Mouse (Mus musculus) limb, embryonic 14.5 days (tissue): ENCODE data around the gene Tex12. TPM values are rescaled to one million over a fixed set of nuclear protein-coding genes. Genes with fewer than 3 reads are reported as not detected.

ENCODE experiments used
- ATAC-seq: fragments of 200-750 bp; cut with Nextera tagmentation; 2 replicates; pipeline ENCODE4 v1.8.0; 2017; ENCODE audit warnings: low read depth, moderate number of reproducible peaks, moderate TSS enrichment; ENCODE audit not compliant: low FRiP score
- DNase-seq: peaks from one replicate; pipeline ENCODE4 v3.0.0-alpha.2; 2015; ENCODE audit warnings: low spot score
- H3K27ac ChIP-seq: fragments of 300-500 bp; sonication (generic); replicated peaks from 2 replicates; pipeline ENCODE4 v1.5.1; 2014; ENCODE audit warnings: low read depth, mild to moderate bottlenecking, low read length, moderate library complexity, mixed read lengths
- H3K27me3 ChIP-seq: fragments of 300-500 bp; sonication (generic); 2 replicates; pipeline ENCODE4 v1.6.1; 2014; ENCODE audit warnings: low read length, mixed read lengths; ENCODE audit not compliant: control insufficient read depth, insufficient read depth
- H3K36me3 ChIP-seq: fragments of 300-500 bp; sonication (generic); 2 replicates; pipeline ENCODE4 v1.6.1; 2014; ENCODE audit warnings: mild to moderate bottlenecking, low read length, moderate library complexity, mixed read lengths; ENCODE audit not compliant: control insufficient read depth, insufficient read depth
- H3K4me1 ChIP-seq: fragments of 300-500 bp; sonication (generic); 2 replicates; pipeline ENCODE4 v1.6.1; 2014; ENCODE audit warnings: antibody characterized with exemption, low read length, mixed read lengths; ENCODE audit not compliant: control insufficient read depth, insufficient read depth
- H3K4me2 ChIP-seq: fragments of 300-500 bp; sonication (generic); replicated peaks from 2 replicates; pipeline ENCODE4 v1.6.1; 2014; ENCODE audit warnings: low read depth, mild to moderate bottlenecking, low read length, moderate library complexity; ENCODE audit not compliant: severe bottlenecking
- H3K4me3 ChIP-seq: fragments of 300-500 bp; sonication (generic); replicated peaks from 2 replicates; pipeline ENCODE4 v1.5.1; 2014; ENCODE audit warnings: low read length
- H3K9ac ChIP-seq: fragments of 300-500 bp; sonication (generic); 2 replicates; pipeline ENCODE4 v1.6.1; 2014; ENCODE audit warnings: mild to moderate bottlenecking, low read depth, low read length, moderate library complexity; ENCODE audit not compliant: severe bottlenecking
- H3K9me3 ChIP-seq: fragments of 300-500 bp; sonication (generic); 2 replicates; pipeline ENCODE4 v1.6.1; 2016; ENCODE audit warnings: low read length; ENCODE audit not compliant: control insufficient read depth
- POLR2A ChIP-seq: fragments of 200-500 bp; IDR thresholded peaks from 2 replicates; pipeline ENCODE4 v1.8.0; 2012; ENCODE audit warnings: inconsistent platforms, mild to moderate bottlenecking, moderate library complexity, borderline replicate concordance; ENCODE audit not compliant: insufficient read depth, insufficient read length; ENCODE audit errors: extremely low read depth
- WGBS: fragments of 180-500 bp; shearing (Covaris S2); extraction: QIAGEN DNeasy Blood & Tissue Kit; methylation state at CpG from one replicate; pipeline ENCODE4 v1.1.7; 2014; 5-methylcytosine and 5-hydroxymethylcytosine counted together
- polyA plus RNA-seq, 2 experiments: library from polyadenylated mRNA; depleted of rRNA in 1 of 2; stranded (reverse) in 1 of 2; unstranded in 1 of 2; fragments of >200 nt; fragmentation: Nextera tagmentation in 1 of 2; extraction: Ambion mirVana in 1 of 2; gene quantifications; 2 replicates each; pipeline versions ENCODE4 v1.2.1 to v1.2.3; 2012 to 2014

The Tex12 gene
- polyA plus RNA-seq, 2 experiments = not detected

DNA sequence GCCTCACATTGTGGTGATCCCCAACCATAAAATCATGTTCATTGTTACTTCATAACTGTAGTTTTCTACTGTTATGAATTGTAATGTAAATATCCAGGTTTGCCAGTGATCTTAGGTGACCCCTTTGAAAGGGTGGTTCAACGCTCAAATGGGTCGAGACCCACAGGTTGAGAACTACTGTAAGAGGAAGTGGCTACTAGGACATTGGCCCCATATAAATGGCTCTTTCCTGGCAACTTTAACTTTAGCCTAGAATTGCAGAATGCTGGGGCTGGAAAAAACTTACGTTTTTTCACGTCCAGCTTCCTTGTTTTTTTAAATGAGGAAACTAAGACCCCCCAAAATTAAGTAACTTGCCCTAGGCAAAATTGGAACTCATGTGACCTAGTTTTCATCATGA lies 6.2 kb upstream of the Tex12 start:
- ATAC-seq (no peak), DNase-seq (no peak)
- no peaks in the 10 kb centered on the region for H3K4me1 ChIP-seq
- H3K4me2 ChIP-seq = no peak overlapping the region
- H3K36me3 ChIP-seq = no peaks in the 10 kb centered on the region
- TF ChIP-seq POLR2A = no peak
- H3K9ac ChIP-seq = no peak overlapping the region
- no peak overlapping the region for H3K4me3 ChIP-seq
- H3K27ac ChIP-seq = no peak overlapping the region
- H3K27me3 ChIP-seq = no peaks in the 10 kb centered on the region
- 87% methylated on average over 4 of the region's 4 CpGs for WGBS
- H3K9me3 ChIP-seq = no peaks in the 10 kb centered on the region

DNA sequence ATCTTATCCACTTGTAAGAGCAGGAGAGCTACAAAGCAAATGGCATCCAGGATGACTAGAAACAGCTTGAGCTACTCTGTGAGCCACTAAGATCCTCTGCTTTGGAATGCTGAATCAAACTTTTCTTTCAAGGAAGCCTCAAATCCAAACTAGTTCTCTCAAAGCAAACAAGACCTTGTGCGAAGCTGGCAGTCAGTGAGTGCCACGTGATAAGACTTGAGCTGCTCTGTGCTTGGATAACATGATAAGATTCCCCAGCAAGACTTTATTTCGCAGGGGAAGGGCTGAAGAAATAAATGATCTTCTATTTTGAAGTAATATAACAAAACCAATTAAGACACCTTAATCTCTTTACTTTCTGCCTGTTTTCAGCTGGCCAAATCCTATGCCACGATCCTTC lies 4.8 kb upstream of the Tex12 start:
- Histone ChIP-seq H3K27me3 (no peaks in the 10 kb centered on the region), H3K9ac (no peak overlapping the region), H3K4me3 (no peak overlapping the region), H3K27ac (no peak overlapping the region), H3K4me2 (no peak overlapping the region), H3K4me1 (no peaks in the 10 kb centered on the region), H3K36me3 (no peaks in the 10 kb centered on the region), H3K9me3 (no peaks in the 10 kb centered on the region)
- 84% methylated on average over 4 of the region's 4 CpGs for WGBS
- no peak for TF ChIP-seq POLR2A
- DNase-seq (no peak), ATAC-seq (no peak)

DNA sequence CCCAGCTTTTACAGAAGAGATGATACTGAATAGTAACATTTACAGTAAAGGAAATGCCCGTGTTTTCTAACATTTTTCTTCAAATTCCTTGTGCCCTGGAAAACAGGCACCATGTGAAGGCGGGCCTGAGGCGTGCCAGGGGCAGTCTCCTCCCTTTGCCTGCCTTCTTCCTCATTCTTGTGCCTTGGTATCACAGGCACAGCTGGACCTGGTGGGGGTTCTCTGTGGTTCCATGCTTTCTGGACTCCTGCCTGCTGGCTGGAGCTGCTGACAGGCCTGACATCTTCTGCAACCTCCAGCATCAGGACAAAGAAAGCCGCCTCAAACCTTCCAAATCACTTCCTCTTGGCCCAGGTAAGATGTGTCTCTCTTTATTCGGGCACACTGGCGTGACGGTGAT lies 4.0 kb upstream of the Tex12 start:
- Histone ChIP-seq H3K27me3 (no peaks in the 10 kb centered on the region), H3K36me3 (no peaks in the 10 kb centered on the region), H3K4me1 (no peaks in the 10 kb centered on the region), H3K9me3 (no peaks in the 10 kb centered on the region), H3K27ac (no peak overlapping the region), H3K9ac (no peak overlapping the region), H3K4me2 (no peak overlapping the region), H3K4me3 (no peak overlapping the region)
- DNase-seq (no peak), ATAC-seq (no peak)
- WGBS = 71% methylated on average over 7 of the region's 7 CpGs
- no peak for TF ChIP-seq POLR2A

DNA sequence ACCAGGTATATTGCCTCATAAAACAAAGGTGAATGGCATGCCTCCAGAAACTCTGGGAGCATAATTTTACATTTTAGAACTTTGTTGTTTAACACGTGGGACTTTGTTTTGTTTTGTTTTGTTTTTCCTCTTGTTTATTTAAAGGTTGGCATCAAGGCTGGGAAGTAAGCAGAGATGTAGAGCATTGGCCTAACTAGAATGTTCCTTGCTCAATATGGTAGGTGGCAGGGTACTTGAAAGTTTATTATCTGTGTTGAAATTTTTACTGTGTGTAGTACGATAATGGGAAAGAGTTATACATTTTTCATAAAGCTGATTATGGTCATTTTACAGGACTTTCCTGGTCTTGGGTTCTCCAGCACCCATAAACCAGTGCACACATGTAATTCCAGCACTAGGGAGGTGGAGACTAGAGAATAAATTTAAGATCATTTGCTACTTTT lies 814 bp upstream of the Tex12 start:
- no peak for TF ChIP-seq POLR2A
- no peaks in the 10 kb centered on the region for H3K9me3 ChIP-seq
- WGBS = 54% methylated on average over 2 of the region's 2 CpGs
- no peak overlapping the region for H3K4me2 ChIP-seq
- H3K9ac ChIP-seq = no peak overlapping the region
- H3K27ac ChIP-seq = no peak overlapping the region
- no peak for ATAC-seq
- DNase-seq = no peak
- H3K4me1 ChIP-seq = no peaks in the 10 kb centered on the region
- H3K36me3 ChIP-seq = no peaks in the 10 kb centered on the region
- no peaks in the 10 kb centered on the region for H3K27me3 ChIP-seq
- no peak overlapping the region for H3K4me3 ChIP-seq

DNA sequence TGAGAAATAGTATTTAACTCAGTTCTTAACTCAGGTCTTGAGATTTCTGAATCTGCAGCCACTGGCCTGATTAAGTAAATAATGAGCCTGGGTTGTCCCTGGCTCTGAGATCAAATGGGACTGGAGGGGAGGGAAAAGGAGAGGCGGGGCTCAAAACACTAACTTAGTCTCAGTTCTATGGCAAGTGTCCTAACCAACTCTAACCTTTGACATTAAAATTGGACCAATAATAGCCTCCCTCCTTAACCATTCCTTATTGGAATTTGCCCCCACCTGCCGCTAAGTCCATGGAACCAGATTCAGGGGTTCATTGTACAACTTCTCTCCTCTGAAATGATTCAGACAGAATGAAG lies 6.1 kb downstream of the Tex12 start, which contains the start of gene Bco2:
TSS of gene Bco2 (minus strand) at position 88 of the 353 bp plus-strand sequence.
- Histone ChIP-seq H3K9ac (peak within 1 kb of the TSS; percentile 37; the same call in 1 of the 2 replicates), H3K4me3 (no peak within 1 kb of the TSS), H3K27ac (no peak within 1 kb of the TSS), H3K36me3 (no peaks in the 10 kb centered on the region), H3K27me3 (no peaks in the 10 kb centered on the region), H3K9me3 (no peaks in the 10 kb centered on the region), H3K4me2 (peak within 1 kb of the TSS; percentile 25), H3K4me1 (no peaks in the 10 kb centered on the region)
- no peak for TF ChIP-seq POLR2A
- ATAC-seq = no peak
- WGBS = 22% methylated on average over 2 of the region's 2 CpGs
- no peak for DNase-seq
